In the genomic region with DNA sequence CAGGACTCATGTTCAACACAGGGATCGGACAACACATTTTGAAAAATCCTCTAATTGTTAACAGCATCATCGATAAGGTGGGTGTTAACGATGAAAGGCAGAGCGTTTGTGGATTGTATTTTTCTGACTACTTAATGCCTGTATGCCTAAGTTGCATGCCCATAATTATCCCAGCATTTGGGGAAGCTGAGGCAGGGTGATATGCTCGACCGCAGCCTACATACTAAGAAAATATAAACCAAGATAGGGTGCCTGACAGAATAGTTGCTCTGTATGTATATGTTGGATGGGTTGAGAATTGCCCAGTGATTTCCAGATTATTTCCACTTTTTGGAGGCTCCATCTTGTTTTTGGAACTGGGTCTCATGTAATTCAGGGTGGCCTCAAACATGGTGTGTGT, we compare ENCODE assay signal across 8 mouse cellular contexts. TPM values are rescaled to one million over a fixed set of nuclear protein-coding genes. Genes with fewer than 3 reads are reported as not detected.
DNase-seq lines count a peak whose midpoint lies in the region; ATAC-seq and TF ChIP-seq lines count a peak whose summit lies in the region.

No protein-coding gene starts in this region.

- no peak for TF ChIP-seq CTCF in heart, adult 2 months (IDR thresholded peaks at IDR 0.05)

- no peak for DNase-seq in heart, adult 2 months
- no peak for DNase-seq in heart, postnatal 14 days
- DNase-seq in CD4-positive helper T cell, adult 2 months (ENCODE audit: low read depth, low spot score) = peak; percentile 8
- no peak for DNase-seq in layer of hippocampus, postnatal 25 days (ENCODE audit: extremely low spot score in 1 of 2, low spot score in 1 of 2)
- DNase-seq in adrenal gland, postnatal 36 days = no peak
- no peak for DNase-seq in spleen, postnatal 14 days (ENCODE audit: low spot score in 2 of 2)

- peak overlapping the region; percentile 86 for H3K27ac ChIP-seq in heart, adult 2 months
- H3K27ac ChIP-seq in forebrain, embryonic 16.5 days (ENCODE audit: low read length) = no peak overlapping the region
- no peak overlapping the region for H3K27ac ChIP-seq in liver, embryonic 15.5 days (replicated peaks)

- H3K9ac ChIP-seq in heart, adult 2 months (ENCODE audit: low read depth, low read length) = peak overlapping the region; percentile 86
- peak overlapping the region; percentile 90 for H3K9ac ChIP-seq in forebrain, embryonic 16.5 days (replicated peaks; ENCODE audit: low read depth, low read length)
- peak overlapping the region; percentile 89 for H3K9ac ChIP-seq in liver, embryonic 15.5 days

- peak overlapping the region; percentile 98 for H3K4me3 ChIP-seq in heart, adult 2 months
- peak overlapping the region; percentile 98 for H3K4me3 ChIP-seq in forebrain, embryonic 16.5 days (replicated peaks; ENCODE audit: low read length)
- peak overlapping the region; percentile 90 for H3K4me3 ChIP-seq in liver, embryonic 15.5 days (replicated peaks)

- TF ChIP-seq POLR2A in heart, adult 2 months (IDR thresholded peaks at IDR 0.05; ENCODE audit: insufficient read depth, low read depth, low read length) = no peak

- TF ChIP-seq EP300 in heart, adult 2 months (IDR thresholded peaks at IDR 0.05; ENCODE audit: insufficient read depth, low read depth, low read length) = no peak

- H3K36me3 ChIP-seq in heart, adult 2 months (ENCODE audit: control insufficient read depth, insufficient read depth, low read length) = peaks cover 6% of the 10 kb centered on the region
- 0 out of 2 replicates have a peak, but pooled peaks cover 4% of the 10 kb centered on the region for H3K36me3 ChIP-seq in forebrain, embryonic 16.5 days (ENCODE audit: control insufficient read depth, insufficient read depth)
- H3K36me3 ChIP-seq in liver, embryonic 15.5 days (replicated peaks) = peaks cover 33% of the 10 kb centered on the region

- peak overlapping the region; percentile 78 for H3K4me2 ChIP-seq in forebrain, embryonic 16.5 days (ENCODE audit: low read length)
- H3K4me2 ChIP-seq in liver, embryonic 15.5 days = peak overlapping the region; percentile 87

- WGBS in heart, adult 2 months = 2% methylated on average over 6 of the region's 6 CpGs
- WGBS in forebrain, embryonic 16.5 days = 4% methylated on average over 6 of the region's 6 CpGs
- 2% methylated on average over 6 of the region's 6 CpGs for WGBS in liver, embryonic 15.5 days (ENCODE audit: insufficient replicate concordance)

- peaks cover 4% of the 10 kb centered on the region for H3K4me1 ChIP-seq in heart, adult 2 months (ENCODE audit: control insufficient read depth, insufficient read depth, low read length)
- H3K4me1 ChIP-seq in forebrain, embryonic 16.5 days (replicated peaks; ENCODE audit: control insufficient read depth, insufficient read depth, low read length) = peaks cover 18% of the 10 kb centered on the region
- H3K4me1 ChIP-seq in liver, embryonic 15.5 days (replicated peaks) = peaks cover 27% of the 10 kb centered on the region

- H3K79me2 ChIP-seq in heart, adult 2 months (replicated peaks; ENCODE audit: control insufficient read depth, insufficient read depth, low read length) = no peaks in the 10 kb centered on the region; the same call in 1 of the 2 replicates

- no peaks in the 10 kb centered on the region for H3K9me3 ChIP-seq in forebrain, embryonic 16.5 days (ENCODE audit: control insufficient read depth, low read length)
- H3K9me3 ChIP-seq in liver, embryonic 15.5 days (replicated peaks) = no peaks in the 10 kb centered on the region

- intact Hi-C loops in heart, adult 2 months (cut with DNase I) = loop anchor here (2.0 to 5.0 kb wide), 2 partner anchors 75 to 155 kb away; a partner anchor contains a TSS
- intact Hi-C loops in heart, postnatal 14 days (cut with DNase I) = loop anchor here (10.0 kb wide), 1 partner anchor 157 kb away; no protein-coding TSS in a partner anchor

- no peaks in the 10 kb centered on the region for H3K27me3 ChIP-seq in heart, adult 2 months (ENCODE audit: control insufficient read depth, insufficient read depth, low read length)
- no peaks in the 10 kb centered on the region for H3K27me3 ChIP-seq in forebrain, embryonic 16.5 days (replicated peaks; ENCODE audit: control insufficient read depth, insufficient read depth, low read length)
- H3K27me3 ChIP-seq in liver, embryonic 15.5 days = peaks cover 3% of the 10 kb centered on the region; the same call in 1 of the 2 replicates

- no peak for ATAC-seq in forebrain, embryonic 16.5 days
- ATAC-seq in liver, embryonic 15.5 days (ENCODE audit: insufficient read depth) = no peak

RNA-seq across cellular contexts. Expression of a gene that starts 0.7 kb away (rescaled TPM):
- total RNA-seq in heart, adult 2 months (2021) = 1 to 10 TPM; 6.3 to 7.8 TPM
- 5.0 and 7.7 TPM in 2 replicates for polyA plus RNA-seq in heart, adult 2 months (2012; rRNA removed)
- total RNA-seq in heart, postnatal 14 days (2021) = 1 to 10 TPM; 6.9 to 7.3 TPM
- polyA plus RNA-seq in forebrain, embryonic 16.5 days (2015; fragmentation: Nextera tagmentation; extraction: Ambion mirVana) = 50.5 and 54.0 TPM in 2 replicates
- 13.7 and 14.4 TPM in 2 replicates for polyA plus RNA-seq in liver, embryonic 15.5 days (2015; fragmentation: Nextera tagmentation; extraction: Ambion mirVana)
- 10 to 100 TPM; 19.5 to 25.0 TPM for total RNA-seq in layer of hippocampus, postnatal 25 days (2021)
- 10 to 100 TPM; 14.6 to 21.7 TPM for total RNA-seq in adrenal gland, postnatal 36 days (2021)

RNA-seq across cellular contexts. Expression of a gene that starts 10.8 kb away (rescaled TPM):
- total RNA-seq in heart, adult 2 months (2021) = 10 to 100 TPM; 21.3 to 27.3 TPM
- polyA plus RNA-seq in heart, adult 2 months (2012; rRNA removed) = 15.7 and 19.6 TPM in 2 replicates
- 10 to 100 TPM; 19.5 to 21.7 TPM for total RNA-seq in heart, postnatal 14 days (2021)
- polyA plus RNA-seq in forebrain, embryonic 16.5 days (2015; fragmentation: Nextera tagmentation; extraction: Ambion mirVana) = 44.9 and 48.2 TPM in 2 replicates
- polyA plus RNA-seq in liver, embryonic 15.5 days (2015; fragmentation: Nextera tagmentation; extraction: Ambion mirVana) = 26.9 and 28.2 TPM in 2 replicates
- 10 to 100 TPM; 59.6 to 67.9 TPM for total RNA-seq in layer of hippocampus, postnatal 25 days (2021)
- total RNA-seq in adrenal gland, postnatal 36 days (2021) = 10 to 100 TPM; 38.9 to 43.8 TPM
